ENCODE assay signal across 31 mouse cellular contexts in genomic region chr9:18962021-18962420, GRCm38 (mm10). TPM values are rescaled to one million over a fixed set of nuclear protein-coding genes. Genes with fewer than 3 reads are reported as not detected.
DNase-seq lines count a peak whose midpoint lies in the region; ATAC-seq and TF ChIP-seq lines count a peak whose summit lies in the region.
"Had no signal": no experiment of that assay in that cellular context is flagged by ENCODE, and none has a peak within 500 bp of the region (broad histone marks: within the 10 kb centered on the region; RNA-seq: fewer than 3 reads in every experiment).

No protein-coding gene starts in this region.

- H3K9ac ChIP-seq in ES-E14 (ENCODE audit: insufficient read depth, low read depth, low read length, poor library complexity, severe bottlenecking): no peak overlapping the region
- H3K9ac ChIP-seq in hindbrain, embryonic 14.5 days: no peak overlapping the region

- ATAC-seq in hindbrain, embryonic 14.5 days (ENCODE audit: low FRiP score): no peak
- ATAC-seq: activated CD4-positive, CD25-positive, alpha-beta regulatory T cell, adult 4 months; CD4-positive, CD25-positive, alpha-beta regulatory T cell, adult 4 months; Patski had no signal

- H3K27me3 ChIP-seq in kidney, adult 2 months (replicated peaks; ENCODE audit: control insufficient read depth, insufficient read depth, low read length): no peaks in the 10 kb centered on the region
- no peaks in the 10 kb centered on the region for H3K27me3 ChIP-seq in hindbrain, embryonic 14.5 days (ENCODE audit: control insufficient read depth, insufficient read depth, low read length)
- H3K27me3 ChIP-seq: CH12.LX, Patski had no signal

- no peak overlapping the region for H3K27ac ChIP-seq in ES-E14 (ENCODE audit: insufficient read depth, low read depth, low read length, poor library complexity, severe bottlenecking)
- H3K27ac ChIP-seq in kidney, adult 2 months (ENCODE audit: insufficient read depth, low read depth, low read length): no peak overlapping the region
- no peak overlapping the region for H3K27ac ChIP-seq in hindbrain, embryonic 14.5 days

- no peak for TF ChIP-seq POLR2A in kidney, adult 2 months (IDR thresholded peaks at IDR 0.05; ENCODE audit: low read depth, low read length)

- no peaks in the 10 kb centered on the region for H3K36me3 ChIP-seq in ES-E14 (ENCODE audit: control insufficient read depth, insufficient read depth, low read length, poor library complexity, severe bottlenecking)
- H3K36me3 ChIP-seq in kidney, adult 2 months (ENCODE audit: control insufficient read depth, insufficient read depth, low read length): no peaks in the 10 kb centered on the region
- H3K36me3 ChIP-seq in hindbrain, embryonic 14.5 days (replicated peaks; ENCODE audit: control insufficient read depth, insufficient read depth): no peaks in the 10 kb centered on the region
- H3K36me3 ChIP-seq: G1E had no signal

- no peaks in the 10 kb centered on the region for H3K9me3 ChIP-seq in ES-E14 (ENCODE audit: control insufficient read depth, insufficient read depth, low read depth, low read length)
- no peaks in the 10 kb centered on the region for H3K9me3 ChIP-seq in hindbrain, embryonic 14.5 days (ENCODE audit: control insufficient read depth, low read length)

- no peak for TF ChIP-seq CTCF in kidney, adult 2 months (conservative IDR thresholded peaks at IDR 0.05; ENCODE audit: insufficient read depth, insufficient read length, low read depth, low read length)

- DNase-seq in ES-CJ7 (ENCODE audit: low read depth, low spot score): peak; percentile 55
- peak; percentile 3 for DNase-seq in ES-E14 (ENCODE audit: low read depth, low spot score)
- DNase-seq in R1 (ENCODE audit: low read depth, low spot score): peak; percentile 76
- peak; percentile 42 for DNase-seq in ZHBTc4 (ENCODE audit: low read depth, low spot score)
- no peak for DNase-seq in frontal cortex, postnatal 10 days (ENCODE audit: low spot score in 2 of 2)
- no peak for DNase-seq in frontal cortex, adult 2 months (ENCODE audit: extremely low spot score in 1 of 2, low spot score in 1 of 2)
- no peak for DNase-seq in kidney, adult 2 months
- DNase-seq in hindbrain, embryonic 14.5 days (ENCODE audit: low spot score): no peak
- DNase-seq: adrenal gland, adult 2 months; adrenal gland, adult 8-10 months; adrenal gland, postnatal 10 days; adrenal gland, postnatal 14 days; adrenal gland, postnatal 25 days; adrenal gland, postnatal 36 days; B cell, adult 2 months; cerebellum, adult 11 months; cerebellum, adult 11-12 months; cerebellum, adult 18-20 months; cerebellum, adult 2 months; cerebellum, adult 8-10 months; cerebellum, adult 9-10 months had no signal

- no peak overlapping the region for H3K4me3 ChIP-seq in ES-E14 (ENCODE audit: insufficient read depth in 1 of 2, low read depth in 1 of 2, low read length in 2 of 2, poor library complexity in 1 of 2, severe bottlenecking in 1 of 2)
- no peak overlapping the region for H3K4me3 ChIP-seq in kidney, adult 2 months (ENCODE audit: insufficient read depth, low read depth, low read length)
- H3K4me3 ChIP-seq in hindbrain, embryonic 14.5 days (replicated peaks; ENCODE audit: low read length): no peak overlapping the region

- in situ Hi-C loops in ES-E14 (cut with MboI; ENCODE audit: low sequenced_read_pairs in 2 of 2, unreplicated experiment in 2 of 2): no loop called here

- no peak overlapping the region for H3K4me2 ChIP-seq in hindbrain, embryonic 14.5 days (replicated peaks)

- no peaks in the 10 kb centered on the region for H3K4me1 ChIP-seq in ES-E14 (ENCODE audit: control insufficient read depth in 2 of 2, insufficient read depth in 2 of 2, low read length in 2 of 2, poor library complexity in 1 of 2)
- H3K4me1 ChIP-seq in kidney, adult 2 months (ENCODE audit: control insufficient read depth, insufficient read depth, low read length): no peaks in the 10 kb centered on the region
- H3K4me1 ChIP-seq in hindbrain, embryonic 14.5 days (replicated peaks; ENCODE audit: control insufficient read depth, insufficient read depth, low read length): no peaks in the 10 kb centered on the region

TF ChIP-seq in ES-E14, 5 proteins besides CTCF, POLR2A, EP300 and RAD21:
- TF ChIP-seq ZNF384 (IDR thresholded peaks at IDR 0.05; ENCODE audit: low read depth, low read length) (no peak), MAFK (IDR thresholded peaks at IDR 0.05; ENCODE audit: insufficient read depth, low read depth, low read length) (no peak), HCFC1 (IDR thresholded peaks at IDR 0.05; ENCODE audit: borderline replicate concordance, insufficient read depth, low read length) (no peak), CHD2 (IDR thresholded peaks at IDR 0.05; ENCODE audit: low read depth, low read length) (no peak), ZC3H11A (IDR thresholded peaks at IDR 0.05; ENCODE audit: borderline replicate concordance, low read depth, low read length) (no peak)

RNA-seq across cellular contexts. Expression of gene Olfr832, which starts 25.1 kb away (rescaled TPM):
- total RNA-seq in ES-E14 (2012; rRNA removed): not detected in 2 replicates
- not detected in 2 replicates for polyA plus RNA-seq in frontal cortex, adult 2 months (2012; rRNA removed)
- not detected in 2 replicates for polyA plus RNA-seq in kidney, adult 2 months (2012; rRNA removed)
- polyA plus RNA-seq in hindbrain, embryonic 14.5 days (2014; fragmentation: Nextera tagmentation; extraction: Ambion mirVana): not detected in 2 replicates
- total RNA-seq: adrenal gland, adult 18-20 months; adrenal gland, adult 2 months; adrenal gland, adult 8-10 months; adrenal gland, postnatal 10 days; adrenal gland, postnatal 14 days; adrenal gland, postnatal 25 days; adrenal gland, postnatal 36 days; adrenal gland, postnatal 4 days; CH12.LX; MEL had no signal
- polyA plus RNA-seq: activated CD4-positive, CD25-positive, alpha-beta regulatory T cell, adult 4 months; adrenal gland, adult 2 months; brain, embryonic 14.5 days; C2C12; CD4-positive, CD25-positive, alpha-beta regulatory T cell, adult 4 months; cerebellum, adult 2 months; G1E; Patski had no signal

RNA-seq across cellular contexts. Expression of gene Olfr834, which starts 25.8 kb away (rescaled TPM):
- total RNA-seq in ES-E14 (2012; rRNA removed): not detected in 2 replicates
- not detected in 2 replicates for polyA plus RNA-seq in frontal cortex, adult 2 months (2012; rRNA removed)
- not detected in 2 replicates for polyA plus RNA-seq in kidney, adult 2 months (2012; rRNA removed)
- not detected in 2 replicates for polyA plus RNA-seq in hindbrain, embryonic 14.5 days (2014; fragmentation: Nextera tagmentation; extraction: Ambion mirVana)
- total RNA-seq: adrenal gland, adult 18-20 months; adrenal gland, adult 2 months; adrenal gland, adult 8-10 months; adrenal gland, postnatal 10 days; adrenal gland, postnatal 14 days; adrenal gland, postnatal 25 days; adrenal gland, postnatal 36 days; adrenal gland, postnatal 4 days; CH12.LX; G1E; MEL had no signal
- polyA plus RNA-seq: activated CD4-positive, CD25-positive, alpha-beta regulatory T cell, adult 4 months; adrenal gland, adult 2 months; brain, embryonic 14.5 days; C2C12; CD4-positive, CD25-positive, alpha-beta regulatory T cell, adult 4 months; cerebellum, adult 2 months; G1E; Patski had no signal

Comparison
In these comparisons a context has a peak if more than half of its experiments do, and no peak if none do; other contexts are left out.
1. DNase-seq: peak in ES-CJ7 (single experiment), ES-E14 (single experiment), R1 (single experiment) and ZHBTc4 (single experiment); none in frontal cortex, postnatal 10 days (0 of 2), frontal cortex, adult 2 months (0 of 2), kidney, adult 2 months (single experiment) and hindbrain, embryonic 14.5 days (single experiment).